Mouse (Mus musculus) kidney, adult 2 months (tissue): ENCODE measurements around the gene Rps16. TPM values are rescaled to one million over a fixed set of nuclear protein-coding genes. Genes with fewer than 3 reads are reported as not detected.

ENCODE experiments used
- DNase-seq: peaks from one replicate; pipeline ENCODE4 v3.0.0; 2021
- H3K27ac ChIP-seq: fragments of 200-500 bp; 2 replicates; pipeline ENCODE4 v1.5.1; 2012; ENCODE audit warnings: low read depth, low read length, control low read depth, inconsistent platforms; ENCODE audit not compliant: insufficient read depth
- H3K27me3 ChIP-seq: fragments of 200-500 bp; replicated peaks from 2 replicates; pipeline ENCODE4 v1.6.1; 2012; ENCODE audit warnings: mild to moderate bottlenecking, moderate library complexity, low read length, inconsistent platforms; ENCODE audit not compliant: control insufficient read depth, insufficient read depth
- H3K36me3 ChIP-seq: fragments of 200-500 bp; 2 replicates; pipeline ENCODE4 v1.6.1; 2012; ENCODE audit warnings: mild to moderate bottlenecking, moderate library complexity, low read length, inconsistent platforms; ENCODE audit not compliant: control insufficient read depth, insufficient read depth
- H3K4me1 ChIP-seq: fragments of 200-500 bp; 2 replicates; pipeline ENCODE4 v1.6.1; 2011; ENCODE audit warnings: low read length; ENCODE audit not compliant: control insufficient read depth, insufficient read depth
- H3K4me3 ChIP-seq: fragments of 200-500 bp; 2 replicates; pipeline ENCODE4 v1.5.1; 2011; ENCODE audit warnings: mild to moderate bottlenecking, low read depth, low read length, control low read depth; ENCODE audit not compliant: insufficient read depth
- CTCF ChIP-seq: fragments of 200-500 bp; conservative IDR thresholded peaks from 2 replicates; pipeline ENCODE4 v1.5.1; 2011; ENCODE audit warnings: low read depth, mild to moderate bottlenecking, control low read depth, low read length, moderate library complexity, mixed read lengths; ENCODE audit not compliant: insufficient read depth, insufficient read length
- POLR2A ChIP-seq: fragments of 200-500 bp; IDR thresholded peaks from one replicate; pipeline ENCODE4 v1.6.1; 2011; ENCODE audit warnings: low read depth, low read length, control low read depth
- WGBS: fragments of 180-500 bp; shearing (Covaris S2); methylation state at CpG from one replicate; pipeline ENCODE4 v1.1.7; 2018; 5-methylcytosine and 5-hydroxymethylcytosine counted together
- polyA plus RNA-seq: library from polyadenylated mRNA; depleted of rRNA; stranded (reverse); fragments of >200 nt; gene quantifications from 2 replicates; pipeline ENCODE4 v1.2.3, GENCODE M21; 2012

The Rps16 gene
- polyA plus RNA-seq, 1 experiment: 951 TPM

DNA sequence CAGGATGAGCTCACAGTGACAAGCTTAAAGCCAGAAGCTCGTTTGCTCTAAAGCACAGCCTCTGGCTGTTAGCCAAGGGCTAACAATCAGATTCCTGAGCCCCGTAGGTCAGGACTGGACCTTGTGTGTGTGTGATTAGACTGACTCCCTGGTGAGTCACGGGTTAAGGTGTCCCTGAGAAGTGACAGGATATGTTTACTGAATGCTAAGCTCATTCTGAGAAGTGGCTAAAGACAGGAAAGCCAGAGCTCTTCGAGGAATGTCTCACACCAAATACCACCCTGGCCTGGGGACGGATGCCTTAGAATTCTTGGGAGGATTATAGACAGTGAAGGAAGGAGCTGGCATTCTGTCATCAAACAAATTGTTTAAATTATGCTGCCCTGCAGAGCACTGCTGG lies 7.5 kb downstream of the Rps16 start:
- Histone ChIP-seq H3K36me3 (no peaks in the 10 kb centered on the region), H3K4me3 (no peak overlapping the region), H3K27ac (peak overlapping the region; percentile 58), H3K27me3 (no peaks in the 10 kb centered on the region), H3K4me1 (peaks cover 10% of the 10 kb centered on the region)
- peak; percentile 44 for DNase-seq
- WGBS: 14% methylated on average over 5 of the region's 5 CpGs
- TF ChIP-seq POLR2A: no peak

DNA sequence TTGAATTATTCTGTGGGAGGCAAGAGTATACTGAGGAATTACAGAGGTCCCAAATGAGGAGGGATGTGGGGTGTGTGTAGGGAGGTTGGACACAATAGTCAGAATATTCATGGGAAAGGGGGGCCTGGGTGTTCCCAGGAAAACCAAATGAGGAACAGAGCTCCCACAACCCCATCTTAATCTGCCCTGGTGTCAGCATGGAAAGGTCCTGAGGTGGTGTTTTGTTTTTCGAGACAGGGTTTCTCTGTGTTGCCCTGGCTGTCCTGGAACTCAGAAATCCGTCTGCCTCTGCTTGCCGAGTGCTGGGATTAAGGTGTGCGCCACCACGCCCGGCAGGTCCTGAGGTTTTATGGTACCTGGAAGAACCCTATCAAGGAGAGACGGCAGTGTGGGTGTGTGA lies 8.0 kb downstream of the Rps16 start:
- TF ChIP-seq CTCF (no peak), POLR2A (no peak)
- no peaks in the 10 kb centered on the region for H3K36me3 ChIP-seq
- DNase-seq: no peak
- H3K27me3 ChIP-seq: no peaks in the 10 kb centered on the region
- no peak overlapping the region for H3K4me3 ChIP-seq
- 0 out of 2 replicates have a peak overlapping the region, but pooled peaks have one; percentile 58 for H3K27ac ChIP-seq
- WGBS: 75% methylated on average over 7 of the region's 7 CpGs
- H3K4me1 ChIP-seq: peaks cover 10% of the 10 kb centered on the region

DNA sequence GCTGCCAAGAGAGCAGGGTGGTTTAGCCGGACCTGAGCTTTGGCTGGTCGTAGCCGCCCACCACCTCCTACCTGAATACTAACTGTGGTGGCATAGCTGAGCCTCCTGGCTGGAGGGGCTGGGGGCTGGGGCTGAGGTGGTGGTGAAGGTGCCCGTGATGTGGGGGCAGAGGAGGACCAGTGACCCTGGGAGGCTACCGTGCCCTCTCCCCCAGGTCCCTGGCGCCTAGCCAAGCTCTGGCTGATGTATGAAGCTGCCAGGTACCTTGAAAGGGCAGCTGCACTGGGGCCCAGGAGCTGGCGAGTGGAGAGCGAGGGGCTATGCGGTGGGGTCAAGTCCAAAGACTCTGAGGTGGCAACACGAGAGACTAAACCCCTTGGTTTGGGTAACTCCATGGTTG lies 9.4 kb downstream of the Rps16 start:
- H3K4me3 ChIP-seq: no peak overlapping the region
- no peaks in the 10 kb centered on the region for H3K36me3 ChIP-seq
- no peak overlapping the region for H3K27ac ChIP-seq
- WGBS: 86% methylated on average over 10 of the region's 10 CpGs
- H3K4me1 ChIP-seq: peaks cover 10% of the 10 kb centered on the region
- no peaks in the 10 kb centered on the region for H3K27me3 ChIP-seq
- no peak for DNase-seq
- TF ChIP-seq CTCF (no peak), POLR2A (no peak)

DNA sequence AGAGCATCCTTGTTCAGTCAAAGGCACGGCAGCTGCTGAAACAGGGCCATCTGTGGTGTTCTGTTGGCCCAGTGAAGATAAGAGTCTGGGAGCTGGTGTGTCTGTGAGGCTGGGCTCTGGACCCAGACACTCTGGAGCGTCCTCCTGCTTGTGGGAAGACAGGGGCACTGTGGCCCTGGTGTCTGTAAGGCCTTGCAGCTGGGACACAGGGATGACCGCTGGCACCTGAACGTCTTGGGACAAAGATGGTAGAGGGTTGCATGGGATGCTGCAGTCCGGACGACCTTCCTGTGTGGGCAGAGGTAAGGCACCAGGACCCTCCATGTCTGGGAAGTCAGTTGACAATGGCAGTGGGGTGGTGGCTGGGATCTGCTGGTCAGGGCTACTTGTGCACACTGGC lies 9.8 kb downstream of the Rps16 start:
- Histone ChIP-seq H3K4me1 (peaks cover 10% of the 10 kb centered on the region), H3K36me3 (no peaks in the 10 kb centered on the region), H3K27ac (no peak overlapping the region), H3K27me3 (no peaks in the 10 kb centered on the region), H3K4me3 (no peak overlapping the region)
- no peak for DNase-seq
- TF ChIP-seq POLR2A (no peak), CTCF (no peak)
- WGBS: 89% methylated on average over 6 of the region's 6 CpGs

DNA sequence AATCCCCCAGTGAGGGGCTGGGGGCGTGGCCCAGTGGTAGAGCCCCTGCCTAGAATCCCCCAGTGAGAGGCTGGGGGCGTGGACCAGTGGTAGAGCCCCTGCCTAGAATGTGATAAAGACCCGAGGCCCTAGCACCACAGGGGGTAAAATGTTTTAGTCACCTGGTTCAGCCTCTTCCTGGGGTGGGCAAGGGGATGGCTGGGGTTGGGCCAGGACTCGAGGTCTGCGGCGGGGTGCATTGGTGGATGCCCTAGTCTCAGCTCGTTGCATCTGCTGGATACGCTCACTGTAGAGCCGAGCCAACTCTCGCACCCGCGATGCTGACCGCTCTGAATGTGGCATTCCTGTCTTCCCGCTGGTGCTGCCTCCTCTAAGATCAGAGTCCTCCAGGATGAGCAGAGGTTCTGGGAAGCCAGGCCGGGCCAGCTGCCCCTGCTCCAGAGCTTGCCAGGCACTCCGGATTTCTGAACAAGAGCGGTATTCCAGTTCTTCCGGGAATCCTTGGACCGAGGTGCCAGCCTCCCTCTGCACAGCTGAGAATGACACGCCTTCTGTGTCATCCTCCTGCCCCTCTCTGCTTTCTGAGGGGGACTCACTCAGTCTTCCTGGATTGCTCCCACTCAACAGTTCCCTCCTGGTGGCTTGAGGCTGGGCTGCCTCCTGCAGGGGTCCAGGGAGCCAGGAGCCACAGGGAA lies 11.3 kb downstream of the Rps16 start:
- Histone ChIP-seq H3K4me3 (no peak overlapping the region), H3K36me3 (no peaks in the 10 kb centered on the region), H3K27ac (no peak overlapping the region), H3K4me1 (peaks cover 10% of the 10 kb centered on the region), H3K27me3 (no peaks in the 10 kb centered on the region)
- 87% methylated on average over 20 of the region's 20 CpGs for WGBS
- no peak for DNase-seq
- TF ChIP-seq POLR2A (no peak), CTCF (no peak)

DNA sequence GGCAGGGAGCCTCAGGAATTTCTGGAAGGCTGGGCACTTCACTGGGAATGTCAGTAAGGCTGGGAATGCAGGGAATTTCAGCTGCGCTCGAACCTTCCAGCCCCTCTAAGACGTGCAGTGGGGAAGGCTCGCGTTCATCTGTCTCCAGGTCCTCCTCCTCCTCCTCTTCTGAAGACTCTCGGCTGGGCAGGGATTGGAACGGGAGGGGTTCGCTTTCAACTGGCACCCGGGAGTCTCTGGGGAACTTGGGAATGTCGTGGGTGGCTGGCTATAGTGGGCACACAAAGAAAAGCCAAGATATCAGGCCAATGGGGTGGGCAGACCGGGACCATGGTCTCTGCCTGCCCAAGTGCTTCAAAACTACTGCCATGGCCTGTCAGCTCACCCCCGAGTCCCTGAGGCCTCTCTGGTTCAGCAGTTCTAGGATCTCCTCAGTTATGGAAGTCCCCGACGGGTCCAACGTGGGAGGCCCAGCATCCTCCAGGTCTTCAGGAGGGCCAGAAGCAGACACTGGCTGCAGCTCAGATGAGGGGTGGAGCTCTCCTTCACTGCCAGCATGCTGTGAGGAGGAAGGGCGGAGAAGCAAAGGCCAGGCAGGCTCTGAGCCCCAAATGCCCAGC lies 12.1 kb downstream of the Rps16 start:
- H3K4me1 ChIP-seq: peaks cover 5% of the 10 kb centered on the region
- DNase-seq: no peak
- H3K27me3 ChIP-seq: no peaks in the 10 kb centered on the region
- no peak overlapping the region for H3K27ac ChIP-seq
- H3K36me3 ChIP-seq: no peaks in the 10 kb centered on the region
- no peak for TF ChIP-seq POLR2A
- TF ChIP-seq CTCF: no peak
- no peak overlapping the region for H3K4me3 ChIP-seq
- WGBS: 68% methylated on average over 16 of the region's 16 CpGs

DNA sequence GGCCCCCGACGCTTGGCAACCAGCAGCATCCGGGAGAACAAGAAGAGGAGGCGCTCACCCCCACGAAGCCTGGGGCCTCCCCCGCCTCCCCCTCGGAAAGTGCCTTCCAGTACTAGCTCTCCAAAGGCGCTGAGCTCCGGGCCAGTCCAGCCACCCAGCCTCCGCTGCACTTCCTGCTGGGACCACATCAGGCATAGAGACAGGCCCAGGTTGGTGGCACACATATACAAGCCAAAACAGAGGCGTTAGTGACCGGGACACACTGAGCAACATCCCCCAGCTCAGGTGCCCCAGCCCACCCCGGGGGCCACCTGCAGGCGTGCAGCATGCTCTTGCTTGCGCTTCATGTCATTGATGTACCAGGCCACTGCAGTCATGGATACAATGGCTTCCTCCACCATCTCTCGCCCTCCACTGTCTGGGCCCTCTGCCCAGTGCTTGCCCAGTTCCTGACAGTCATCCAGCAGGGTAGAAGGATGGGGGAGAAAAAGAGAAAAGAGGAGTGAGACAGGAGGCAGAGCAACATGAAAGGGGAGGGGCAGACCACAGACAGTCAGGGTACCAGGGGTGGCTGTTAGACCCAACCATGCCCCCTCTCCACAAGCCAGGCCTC lies 17.3 kb downstream of the Rps16 start:
- H3K4me3 ChIP-seq: no peak overlapping the region
- H3K27ac ChIP-seq: no peak overlapping the region
- 89% methylated on average over 16 of the region's 16 CpGs for WGBS
- no peaks in the 10 kb centered on the region for H3K27me3 ChIP-seq
- no peak for DNase-seq
- TF ChIP-seq CTCF: no peak
- TF ChIP-seq POLR2A: no peak
- no peaks in the 10 kb centered on the region for H3K36me3 ChIP-seq
- no peaks in the 10 kb centered on the region for H3K4me1 ChIP-seq
